Mouse (Mus musculus) embryo, embryonic 11 days (tissue): Measurements from ENCODE around the gene Rbm39.
"Not testable (repeated sequence)": the region's sequence is repeated elsewhere in the genome, so short reads cannot be mapped to it uniquely, and the experiment has no call there.

Source experiments
- DNase-seq: peaks from one replicate; pipeline ENCODE4 v3.0.0-alpha.2; 2015

Rbm39 gene

DNA sequence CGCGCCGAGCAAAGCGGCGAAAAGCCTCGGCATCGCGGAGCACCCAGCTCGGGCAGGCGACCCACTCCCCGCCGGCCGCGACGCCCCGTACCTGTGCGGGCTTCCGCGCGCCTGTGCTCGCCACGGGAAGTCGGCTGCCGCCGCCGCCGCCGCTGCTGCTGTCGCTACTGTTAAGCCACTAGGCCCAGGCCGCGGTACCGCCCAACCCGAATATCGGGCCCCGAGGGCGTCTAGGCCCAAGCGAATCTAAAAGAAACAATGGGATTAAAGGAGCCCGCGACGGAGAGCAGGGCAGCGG, 293 bp downstream of the Rbm39 start:
- DNase-seq = no peak

DNA sequence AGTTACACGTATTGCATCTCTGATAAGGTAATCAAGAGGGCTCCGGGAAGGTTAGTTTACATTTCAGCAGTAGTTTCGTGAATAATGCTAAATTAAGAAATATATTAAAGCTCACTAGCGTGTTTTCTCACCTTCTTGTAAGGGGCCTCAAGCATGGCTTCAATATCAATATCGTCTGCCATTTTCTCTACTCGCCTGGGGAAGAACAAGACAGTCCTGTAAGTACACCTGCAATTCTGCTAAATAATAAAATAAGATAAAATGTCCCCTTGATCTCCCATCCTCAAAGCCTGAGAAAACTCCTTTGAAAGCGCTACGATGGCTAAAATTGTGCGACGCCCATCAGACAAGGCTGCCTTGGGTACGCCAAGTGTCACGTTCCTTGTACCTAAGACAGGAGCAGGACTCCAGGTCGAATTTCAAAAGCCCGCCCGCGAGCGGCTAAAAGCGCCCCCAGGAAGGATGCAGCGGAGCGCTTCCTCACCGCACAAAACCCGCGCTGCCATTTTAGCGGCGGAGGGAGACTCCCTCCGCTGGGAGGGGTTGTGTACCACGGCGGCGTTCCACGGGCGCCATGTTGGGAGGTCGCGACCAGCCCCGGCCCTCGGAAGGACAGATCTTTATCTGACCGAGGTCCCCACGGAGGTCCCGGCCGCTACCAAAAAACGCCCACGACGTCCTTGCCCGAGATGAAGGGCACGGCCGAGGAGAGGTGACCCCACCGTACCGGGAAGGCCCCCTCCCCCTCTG, 817 bp downstream of the Rbm39 start:
- DNase-seq = peak; percentile 93

DNA sequence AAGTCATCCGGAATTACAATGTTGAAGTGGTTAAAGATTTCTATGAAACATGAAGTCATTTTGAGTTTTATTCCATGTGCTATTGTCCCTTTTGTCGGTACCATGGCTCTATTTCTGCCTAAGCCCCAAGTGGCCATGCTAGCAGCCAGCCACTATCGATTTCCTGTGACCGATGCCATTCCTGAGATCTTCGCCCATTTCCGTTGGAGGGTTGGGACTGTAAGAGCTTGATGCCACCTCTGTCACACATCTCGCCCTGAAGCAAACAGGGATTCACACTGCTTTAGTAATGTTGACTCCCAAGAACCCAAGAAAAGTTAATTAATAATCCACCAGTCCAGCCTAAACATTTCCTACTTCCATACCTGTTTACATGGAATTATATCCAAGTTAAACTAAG, 2.4 kb downstream of the Rbm39 start:
- no peak for DNase-seq

DNA sequence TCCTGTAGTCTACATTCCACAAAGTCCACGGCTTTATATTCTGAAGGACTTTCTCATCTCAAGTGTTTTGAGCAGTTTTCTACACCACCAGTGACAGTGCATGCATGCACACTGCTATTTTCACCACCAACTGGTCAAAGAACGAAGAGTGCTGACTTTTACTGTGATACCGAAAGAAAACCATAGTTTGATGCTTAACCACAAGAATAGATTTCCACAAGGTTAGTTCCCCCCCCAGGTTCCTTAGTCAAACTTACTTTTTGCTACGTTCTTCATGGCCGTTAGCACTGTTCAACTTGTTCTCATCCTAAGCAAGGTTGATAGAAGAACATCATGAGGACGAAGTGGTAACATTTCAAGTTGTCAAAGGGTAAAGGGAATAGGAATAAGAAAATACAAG, 3.0 kb downstream of the Rbm39 start:
- no peak for DNase-seq

DNA sequence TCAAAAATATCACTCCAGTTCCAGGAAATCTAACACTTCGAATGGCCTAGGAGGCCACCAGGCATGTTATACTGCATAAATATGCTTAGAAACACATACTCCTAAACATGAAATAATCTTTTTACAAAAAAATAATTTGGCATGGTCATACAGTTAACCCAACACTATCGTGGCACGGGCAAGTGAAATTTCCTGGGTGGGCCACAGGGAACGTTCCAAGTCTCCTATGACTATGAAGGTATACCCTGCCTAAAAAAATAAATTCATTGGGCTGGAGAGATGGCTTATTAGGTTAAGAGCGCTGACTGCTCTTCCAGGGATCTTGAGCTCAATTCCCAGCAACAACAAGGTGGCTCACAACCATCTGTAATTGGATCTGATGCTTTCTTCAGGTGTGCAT, 13.5 kb downstream of the Rbm39 start:
- no peak for DNase-seq

DNA sequence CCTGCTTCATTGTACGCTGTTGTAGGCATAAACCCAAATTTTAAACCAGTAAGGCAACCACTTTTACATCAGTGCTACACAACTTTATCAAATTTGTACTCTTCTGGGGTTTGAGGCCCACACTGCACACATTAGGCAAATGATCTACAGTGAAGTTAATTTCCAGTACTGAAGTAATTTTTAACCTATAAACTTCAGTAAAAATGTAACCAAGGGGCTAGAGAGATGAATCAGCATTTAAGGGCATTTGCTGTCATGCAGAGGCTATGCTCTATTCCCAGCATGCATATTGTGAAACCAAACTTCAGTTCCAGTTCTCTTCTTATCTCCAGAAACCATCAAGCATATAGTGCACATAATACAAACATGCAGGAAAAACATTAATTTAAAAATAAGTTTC, 14.6 kb downstream of the Rbm39 start:
- DNase-seq = no peak

DNA sequence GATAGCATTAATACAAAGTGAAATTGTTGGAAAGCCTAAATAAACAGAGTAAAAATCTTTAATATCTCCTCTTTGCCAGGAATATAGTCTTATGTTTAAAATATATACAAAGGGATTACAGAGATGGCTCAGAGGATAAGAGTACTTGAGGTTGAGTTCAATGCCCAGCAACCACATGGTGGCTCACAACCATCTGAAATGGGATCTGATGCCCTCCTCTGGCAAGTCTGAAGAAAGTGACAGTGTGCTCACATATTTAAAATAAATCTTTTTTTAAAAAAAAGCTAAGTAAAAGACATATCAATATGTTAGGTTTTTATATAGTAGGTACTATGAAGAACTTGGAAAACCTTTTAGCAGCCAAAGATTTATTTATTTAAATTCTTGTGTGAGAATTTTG, 28.5 kb downstream of the Rbm39 start:
- DNase-seq = no peak

DNA sequence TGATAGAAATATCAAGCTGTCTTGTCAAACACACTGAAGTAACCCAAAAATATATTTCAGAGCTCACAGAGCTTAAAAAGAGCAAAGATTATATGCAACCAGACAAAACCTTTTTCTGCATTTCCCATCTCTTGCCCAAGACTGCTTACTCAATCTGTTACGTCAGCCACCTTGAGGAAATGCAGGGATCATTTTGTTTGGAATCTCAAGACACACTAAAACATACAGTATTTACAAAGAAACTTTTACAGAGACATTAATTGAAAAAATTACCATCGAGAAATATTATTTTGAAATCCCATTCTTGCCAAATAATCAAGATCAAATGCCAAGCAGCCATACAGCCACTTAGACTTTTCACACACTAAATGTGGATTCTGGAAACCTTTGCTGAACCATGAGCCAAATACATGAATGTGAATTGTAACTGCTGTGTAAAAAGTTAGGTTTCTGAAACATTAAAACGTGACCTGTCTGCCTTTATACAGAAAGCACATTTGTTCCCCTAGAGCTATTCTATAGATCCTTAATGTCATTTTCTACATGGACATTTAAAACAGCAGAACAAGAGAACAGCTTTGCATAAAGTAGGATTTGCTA, 32.6 kb downstream of the Rbm39 start:
- DNase-seq = no peak

DNA sequence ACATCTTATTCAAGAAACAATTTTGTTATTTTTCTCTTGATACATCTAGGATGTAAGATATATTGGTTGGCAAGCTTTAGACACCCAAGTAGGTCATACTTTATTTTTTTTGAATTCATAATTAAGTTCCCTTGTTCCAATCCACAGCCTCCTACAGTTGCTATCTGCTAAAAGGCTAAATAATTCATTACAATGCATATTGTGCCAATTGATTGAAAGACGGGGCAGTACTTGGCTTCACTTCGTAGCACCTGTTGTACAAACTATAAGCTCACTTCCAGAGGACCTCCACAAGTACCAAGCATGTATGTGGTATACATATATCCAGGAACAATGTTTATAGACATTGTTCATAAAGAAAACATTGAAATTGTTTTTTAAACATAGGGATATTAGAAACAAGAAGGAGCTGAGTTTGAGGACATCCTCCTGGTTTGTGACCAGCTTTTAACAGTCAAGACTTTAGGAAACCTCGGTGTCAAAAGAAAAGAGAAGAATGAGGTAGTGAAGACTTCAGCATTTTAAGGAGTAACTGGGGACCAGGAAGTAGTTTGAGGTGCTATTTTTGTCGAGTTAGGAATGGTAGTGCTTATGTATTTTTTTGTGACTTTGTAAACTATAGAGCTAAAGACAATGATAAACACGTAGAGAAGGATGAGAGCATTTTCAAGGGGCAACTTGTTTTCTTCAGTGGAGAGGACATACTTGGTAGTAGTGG, 33.6 kb downstream of the Rbm39 start:
- peak; percentile 17 for DNase-seq

DNA sequence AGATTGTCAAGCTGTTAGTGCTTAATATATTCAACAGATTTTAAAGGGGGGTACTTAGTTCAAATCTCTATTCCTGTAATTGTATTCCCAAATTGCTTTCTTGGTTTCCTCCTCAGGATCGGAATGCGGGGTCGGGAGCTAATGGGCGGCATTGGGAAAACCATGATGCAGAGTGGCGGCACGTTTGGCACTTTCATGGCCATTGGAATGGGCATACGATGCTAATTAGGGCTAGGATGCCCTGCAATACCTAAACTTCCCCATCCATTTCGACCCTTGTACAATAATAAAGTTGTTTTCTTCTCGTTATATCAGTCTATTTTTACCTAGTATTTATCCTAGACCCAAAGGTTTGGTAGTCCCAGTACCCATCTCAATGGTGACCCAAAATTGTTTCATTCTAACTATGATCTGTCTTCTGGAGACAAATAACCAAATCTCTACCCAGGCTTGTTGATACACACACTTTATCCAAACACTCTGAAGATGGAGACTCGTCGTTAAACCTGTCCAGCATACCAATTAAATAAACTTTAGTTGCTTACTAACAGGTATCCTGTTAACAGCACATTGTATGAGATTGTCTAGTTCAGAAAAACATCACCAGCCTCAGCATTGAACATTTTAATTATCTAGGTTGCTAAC, 34.4 kb downstream of the Rbm39 start:
- no peak for DNase-seq

DNA sequence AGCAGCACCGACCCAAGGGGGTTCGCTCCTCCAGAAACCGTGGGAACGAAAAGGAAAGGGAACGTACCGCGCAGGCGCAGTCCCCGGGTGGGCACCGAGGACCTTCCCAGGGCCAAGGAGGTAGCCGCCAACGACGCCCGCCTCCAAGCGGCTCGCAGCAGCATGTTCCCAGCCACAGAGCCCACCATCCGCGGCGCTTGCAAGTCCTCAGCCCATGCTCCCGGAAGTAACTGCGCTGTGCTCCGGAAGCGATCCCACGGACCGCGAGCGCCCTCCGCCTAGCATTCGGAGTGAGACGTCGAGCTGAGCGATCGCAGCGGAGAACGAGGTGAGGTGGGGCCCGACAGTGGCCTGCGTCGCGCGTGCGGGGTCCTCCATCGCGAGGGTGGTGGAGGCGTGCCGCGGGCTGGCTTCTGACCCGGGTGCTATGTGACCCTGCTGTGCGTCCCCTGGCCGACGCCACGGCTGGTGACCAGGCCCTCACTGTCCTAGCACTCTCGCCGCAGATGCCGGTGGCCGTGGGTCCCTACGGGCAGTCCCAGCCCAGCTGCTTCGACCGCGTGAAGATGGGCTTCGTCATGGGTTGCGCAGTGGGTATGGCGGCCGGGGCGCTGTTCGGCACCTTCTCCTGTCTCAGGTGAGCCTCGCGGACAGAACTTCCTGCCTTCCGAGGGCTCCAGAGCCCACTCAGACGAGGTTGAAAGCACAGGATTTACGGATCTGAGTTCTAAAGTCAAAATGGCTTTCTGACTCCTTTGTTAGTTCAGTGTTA, 35.9 kb downstream of the Rbm39 start, which contains the start of the genes Romo1 and Nfs1:
Gene Romo1 (plus strand): TSS at position 87 of the 772 bp plus-strand sequence.
Gene Nfs1 (minus strand): TSS at position 234 of the 772 bp plus-strand sequence.
- peak; percentile 98 for DNase-seq

DNA sequence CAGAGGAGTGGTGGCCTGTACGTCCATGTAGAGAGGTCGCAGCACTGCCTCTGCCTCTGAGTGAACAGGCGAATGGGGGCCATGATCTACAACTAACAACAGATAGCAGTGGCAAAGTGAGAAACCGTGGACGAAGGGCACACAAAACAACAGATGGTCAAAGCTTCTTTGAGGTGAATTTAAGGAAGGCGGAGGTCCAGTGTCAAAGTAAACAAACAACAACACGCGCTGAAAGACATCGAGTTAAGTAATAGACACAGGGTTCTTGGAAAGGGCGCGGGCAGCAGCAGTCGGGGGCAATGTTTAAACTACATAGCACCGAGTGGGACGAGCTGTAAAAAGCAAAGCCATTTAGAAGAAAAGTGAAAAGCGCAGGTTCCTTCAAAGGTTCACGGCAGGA, 36.7 kb downstream of the Rbm39 start:
- DNase-seq = peak; percentile 9

DNA sequence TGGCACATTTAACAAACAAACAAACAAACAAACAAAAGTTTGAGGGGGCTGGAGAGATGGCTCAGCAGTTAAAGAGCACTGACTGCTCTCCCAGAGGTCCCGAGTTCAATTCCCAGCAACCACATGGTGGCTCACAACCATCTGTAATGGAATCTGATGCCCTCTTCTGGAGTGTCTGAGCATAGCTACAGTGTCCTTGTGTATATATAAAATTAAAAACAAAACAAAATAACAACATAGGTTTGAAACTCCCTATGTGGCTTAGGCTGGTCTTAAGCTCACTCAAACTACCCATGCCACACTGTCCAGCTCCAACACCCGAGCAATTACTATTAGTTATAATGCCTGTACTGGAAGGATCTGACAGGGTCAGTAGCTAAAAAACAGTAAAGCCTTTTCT, 37.2 kb downstream of the Rbm39 start:
- DNase-seq = no peak

DNA sequence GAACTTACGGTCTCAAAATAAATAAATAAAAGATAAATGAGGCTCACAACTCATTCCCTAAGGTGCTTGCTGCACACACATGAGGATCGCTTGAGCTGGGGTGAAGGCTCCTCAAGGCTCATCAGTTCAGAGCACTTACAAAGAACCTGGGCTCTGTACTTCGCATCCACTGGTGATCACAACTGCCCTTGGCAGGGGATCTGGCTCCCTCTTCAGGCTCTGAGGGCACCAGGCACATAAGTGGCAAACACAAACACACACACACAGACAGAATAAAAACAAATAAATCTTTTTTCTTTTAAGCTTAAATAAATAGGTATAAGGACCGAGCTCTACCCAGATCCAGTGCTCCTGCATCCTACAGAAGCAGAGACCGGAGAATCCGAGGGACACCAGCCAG, 44.3 kb downstream of the Rbm39 start:
- DNase-seq = peak; percentile 16

DNA sequence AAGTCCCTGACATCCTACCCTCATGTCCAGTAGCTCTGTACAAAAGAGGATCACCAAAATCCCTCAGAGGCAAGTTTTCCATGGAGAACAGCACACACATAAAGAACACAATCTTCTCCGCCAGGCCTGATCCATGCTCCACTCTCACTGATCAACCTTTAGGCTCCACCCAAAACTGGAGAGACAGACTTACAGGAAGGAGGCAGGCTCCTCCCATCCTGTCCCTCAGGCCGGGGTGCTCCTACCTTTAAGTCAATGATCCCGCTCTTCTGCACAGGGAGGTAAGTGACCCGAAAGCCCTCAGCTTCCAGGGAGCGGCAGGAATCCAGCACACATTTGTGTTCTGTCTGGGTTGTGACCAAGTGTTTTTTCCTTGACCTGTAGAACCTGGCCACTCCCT, 45.9 kb downstream of the Rbm39 start:
- DNase-seq = no peak

DNA sequence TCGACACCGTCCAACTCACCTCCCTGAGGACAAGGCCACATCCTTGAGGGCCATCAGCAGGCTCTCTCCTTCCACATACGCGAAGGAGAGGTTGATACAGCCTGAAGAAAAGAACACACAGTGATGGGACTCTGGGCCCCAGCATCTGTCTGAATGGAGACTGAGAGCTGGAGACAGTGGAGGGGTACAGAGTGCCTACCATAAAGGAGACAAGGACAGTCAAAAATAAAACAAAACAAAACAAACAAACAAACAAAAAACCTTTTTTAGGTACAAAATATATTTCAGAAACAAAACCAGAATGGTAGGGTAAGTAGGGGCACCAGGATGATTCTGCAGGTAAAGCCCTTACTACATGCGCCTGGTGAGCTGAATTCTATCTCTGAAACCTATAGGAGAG, 53.0 kb downstream of the Rbm39 start, which contains the start of gene Gm28036:
Gene Gm28036 (minus strand): TSS at position 101 of the 400 bp plus-strand sequence.
- no peak for DNase-seq

DNA sequence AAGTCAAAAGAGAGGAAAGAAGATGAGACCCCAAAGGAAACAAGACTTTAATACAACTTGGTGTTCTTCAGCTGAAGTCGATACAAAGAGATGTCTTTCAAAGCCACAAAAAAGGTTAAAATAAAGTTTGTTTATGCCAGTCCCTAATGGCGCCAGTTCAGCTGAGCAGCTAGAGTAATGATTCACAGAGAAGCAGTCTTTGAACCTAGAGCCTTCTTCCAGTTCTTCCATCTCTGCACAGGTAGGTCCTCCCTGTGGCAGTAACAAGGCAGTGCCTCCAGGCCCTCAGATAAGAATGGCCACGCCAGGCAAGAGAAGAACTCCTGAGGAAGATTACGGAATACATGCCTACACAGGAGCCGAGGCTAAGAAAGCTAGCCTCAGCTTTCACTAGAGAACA, 56.3 kb downstream of the Rbm39 start:
- DNase-seq = no peak

DNA sequence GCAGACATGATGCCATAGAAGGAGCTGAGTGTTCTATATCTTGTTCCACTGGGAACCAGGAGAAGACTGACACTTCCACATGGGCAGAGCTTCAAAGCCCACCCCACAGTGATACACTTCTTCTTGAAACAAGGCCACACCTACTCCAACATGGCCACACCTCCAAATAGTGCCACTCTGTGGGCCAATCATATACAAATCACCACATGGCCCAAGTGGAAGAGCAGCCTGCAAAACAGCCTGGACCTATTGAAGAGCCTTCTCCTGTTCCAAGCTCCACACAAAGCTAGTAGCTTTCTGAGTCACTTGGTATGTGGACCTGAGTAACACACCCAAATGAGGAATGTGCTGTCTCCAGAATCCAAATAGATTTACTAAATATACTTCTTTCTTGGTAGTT, 60.5 kb downstream of the Rbm39 start:
- no peak for DNase-seq

DNA sequence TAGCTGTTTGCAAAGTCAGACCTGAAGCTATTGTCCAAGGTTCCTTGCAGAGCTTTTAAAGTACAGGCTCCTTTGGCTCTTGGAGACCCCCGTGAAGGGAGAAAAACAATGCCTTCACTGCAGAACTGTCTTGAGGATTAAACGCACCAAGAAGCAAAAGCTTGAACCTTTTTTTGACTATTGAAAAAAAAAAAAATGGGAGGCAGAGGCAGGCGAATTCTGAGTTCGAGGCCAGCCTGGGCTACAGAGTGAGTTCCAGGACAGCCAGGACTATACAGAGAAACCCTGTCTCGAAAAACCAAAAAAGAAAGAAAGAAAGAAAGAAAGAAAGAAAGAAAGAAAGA, 68.0 kb downstream of the Rbm39 start:
- DNase-seq = not testable (repeated sequence)

DNA sequence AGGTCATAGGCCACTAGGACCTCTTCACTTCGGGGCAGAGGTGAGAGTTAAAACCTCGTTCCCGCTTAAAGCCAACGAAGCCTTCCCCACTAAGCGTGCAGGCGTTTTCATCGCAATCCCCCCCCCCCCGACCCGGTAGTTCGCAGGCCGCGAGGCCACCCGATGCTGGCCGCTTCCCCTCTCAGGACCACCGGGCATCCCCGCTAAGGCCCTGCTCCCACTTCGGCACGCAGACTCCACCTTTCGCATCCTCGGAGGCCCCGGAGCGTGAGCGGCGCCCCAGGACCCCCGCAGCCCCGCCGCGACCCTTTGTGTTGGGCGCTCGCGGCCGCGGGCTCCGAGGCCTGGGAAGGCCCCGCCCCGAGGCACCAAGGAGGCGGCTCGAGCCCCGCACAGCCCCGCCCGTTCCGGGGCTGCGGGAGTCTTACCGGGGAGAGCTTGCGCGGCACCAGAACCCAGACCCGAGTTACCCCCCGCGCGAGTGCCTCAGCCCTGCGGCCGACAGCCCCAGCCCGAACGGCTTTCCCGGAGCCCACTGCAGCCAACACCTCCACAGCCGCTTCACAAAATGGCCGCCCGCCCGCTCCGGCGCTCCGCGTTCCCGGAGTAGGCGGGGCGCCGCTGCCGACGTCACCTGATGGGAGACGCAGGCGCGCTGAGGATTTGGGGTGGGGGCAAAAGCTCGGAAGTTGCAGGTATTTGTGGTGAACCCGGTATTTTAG, 68.5 kb downstream of the Rbm39 start, which contains the start of the genes Cpne1 and Rbm12:
Gene Cpne1 (minus strand): TSS at position 608 of the 722 bp plus-strand sequence.
Gene Rbm12 (minus strand): TSS at position 621 of the 722 bp plus-strand sequence.
- peak; percentile 96 for DNase-seq

DNA sequence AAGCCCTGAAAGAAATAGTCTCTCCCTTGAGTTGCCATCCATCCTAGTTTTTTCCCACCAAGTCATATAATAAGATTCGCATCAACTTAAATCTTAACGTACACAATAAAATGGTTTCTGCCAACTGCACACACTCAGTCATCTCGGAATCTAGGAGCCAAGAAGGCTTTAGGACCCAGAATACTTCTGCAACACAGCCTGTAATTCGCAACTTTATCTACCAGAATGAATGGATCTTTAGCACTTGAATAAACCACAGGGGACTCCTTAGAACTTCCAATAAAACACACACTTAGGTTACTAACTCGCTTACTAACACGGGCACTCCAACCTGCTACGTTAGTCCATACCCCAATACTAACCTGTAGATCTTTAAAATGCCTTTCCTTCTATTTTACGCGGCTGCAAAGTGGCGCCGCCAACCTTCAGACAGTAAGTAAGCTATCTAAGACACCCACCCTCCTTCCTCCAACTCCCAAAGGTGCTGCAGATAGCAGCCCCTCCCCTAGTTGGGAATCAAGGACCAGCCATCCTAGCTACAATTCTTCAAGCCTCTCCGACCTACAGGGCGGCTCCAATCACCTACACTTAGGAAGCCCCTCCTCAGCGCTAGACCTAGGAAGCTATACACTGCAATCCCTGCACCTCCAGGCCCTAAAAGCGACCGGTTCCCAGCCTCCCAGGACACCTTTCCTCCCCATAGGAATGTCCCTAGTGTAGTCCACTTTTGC, 69.2 kb downstream of the Rbm39 start:
- DNase-seq = peak; percentile 59
